Mouse (Mus musculus) heart, embryonic 10.5 days (tissue): ENCODE measurements around the gene B2m. TPM values are rescaled to one million over a fixed set of nuclear protein-coding genes. Genes with fewer than 3 reads are reported as not detected.

Source experiments
- DNase-seq: peaks from one replicate; pipeline ENCODE4 v3.0.0-alpha.2; 2017; ENCODE audit warnings: low spot score
- H3K27ac ChIP-seq: fragments of 300-500 bp; sonication (generic); 2 replicates; pipeline ENCODE4 v1.5.1; 2016; ENCODE audit warnings: mild to moderate bottlenecking
- H3K27me3 ChIP-seq: fragments of 300-500 bp; sonication (generic); 2 replicates; pipeline ENCODE4 v1.6.1; 2016; ENCODE audit warnings: mild to moderate bottlenecking; ENCODE audit not compliant: poor library complexity, insufficient read depth, severe bottlenecking
- H3K36me3 ChIP-seq: fragments of 300-500 bp; sonication (generic); 2 replicates; pipeline ENCODE4 v1.6.1; 2016; ENCODE audit warnings: mild to moderate bottlenecking, moderate library complexity
- H3K4me1 ChIP-seq: fragments of 300-500 bp; sonication (generic); 2 replicates; pipeline ENCODE4 v1.6.1; 2016; ENCODE audit warnings: mild to moderate bottlenecking
- H3K4me3 ChIP-seq: fragments of 300-500 bp; sonication (generic); 2 replicates; pipeline ENCODE4 v1.5.1; 2016; ENCODE audit warnings: mild to moderate bottlenecking, moderate library complexity
- H3K9me3 ChIP-seq: fragments of 300-500 bp; sonication (generic); 2 replicates; pipeline ENCODE4 v1.6.1; 2016; ENCODE audit warnings: mild to moderate bottlenecking, moderate library complexity
- WGBS: fragments of 180-500 bp; shearing (Covaris S2); methylation state at CpG from one replicate; pipeline ENCODE4 v1.1.7; 2016; 5-methylcytosine and 5-hydroxymethylcytosine counted together
- polyA plus RNA-seq: library from polyadenylated mRNA; unstranded; fragments of >200 nt; fragmentation: Nextera tagmentation; extraction: Ambion mirVana; gene quantifications from 2 replicates; pipeline ENCODE4 v1.2.1, GENCODE M21; 2016

B2m gene
- polyA plus RNA-seq, 1 experiment from 2014 or later = 143 TPM

GRCm38 (mm10) chr2:122180051-122180822 lies 32.8 kb downstream of the B2m start:
- H3K27ac ChIP-seq = no peak overlapping the region
- H3K36me3 ChIP-seq = no peaks in the 10 kb centered on the region
- DNase-seq = no peak
- no peaks in the 10 kb centered on the region for H3K27me3 ChIP-seq
- 68% methylated on average over 8 of the region's 8 CpGs for WGBS
- no peak overlapping the region for H3K4me3 ChIP-seq
- no peaks in the 10 kb centered on the region for H3K4me1 ChIP-seq
- H3K9me3 ChIP-seq = no peaks in the 10 kb centered on the region

- 83% methylated on average over 4 of the region's 4 CpGs for WGBS
- Histone ChIP-seq H3K9me3 (no peaks in the 10 kb centered on the region), H3K27me3 (no peaks in the 10 kb centered on the region), H3K27ac (no peak overlapping the region), H3K4me1 (no peaks in the 10 kb centered on the region), H3K4me3 (no peak overlapping the region), H3K36me3 (no peaks in the 10 kb centered on the region)
- DNase-seq = no peak
Measured at GRCm38 (mm10) chr2:122185086-122185485, 37.6 kb downstream of the B2m start.

- Histone ChIP-seq H3K27me3 (no peaks in the 10 kb centered on the region), H3K36me3 (no peaks in the 10 kb centered on the region), H3K4me3 (no peak within 1 kb of the TSS), H3K4me1 (no peaks in the 10 kb centered on the region), H3K9me3 (no peaks in the 10 kb centered on the region), H3K27ac (no peak within 1 kb of the TSS)
- 76% methylated on average over 17 of the region's 17 CpGs for WGBS
- no peak for DNase-seq
Measured at GRCm38 (mm10) chr2:122186106-122186505, 38.6 kb downstream of the B2m start, which contains the start of the genes Patl2 and Terb2. TSS of gene Patl2 (minus strand) at chr2:122186189. TSS of gene Terb2 (plus strand) at chr2:122186272.

GRCm38 (mm10) chr2:122186751-122187150 lies 39.3 kb downstream of the B2m start:
- H3K4me3 ChIP-seq = no peak overlapping the region
- H3K27ac ChIP-seq = no peak overlapping the region
- no peaks in the 10 kb centered on the region for H3K4me1 ChIP-seq
- no peaks in the 10 kb centered on the region for H3K9me3 ChIP-seq
- WGBS = 88% methylated on average over 3 of the region's 3 CpGs
- no peak for DNase-seq
- H3K27me3 ChIP-seq = no peaks in the 10 kb centered on the region
- H3K36me3 ChIP-seq = no peaks in the 10 kb centered on the region

- Histone ChIP-seq H3K27me3 (no peaks in the 10 kb centered on the region), H3K4me1 (no peaks in the 10 kb centered on the region), H3K36me3 (no peaks in the 10 kb centered on the region), H3K27ac (no peak overlapping the region), H3K4me3 (no peak overlapping the region), H3K9me3 (no peaks in the 10 kb centered on the region)
- DNase-seq = no peak
- WGBS = 63% methylated on average over 3 of the region's 3 CpGs
Measured at GRCm38 (mm10) chr2:122191849-122192248, 44.4 kb downstream of the B2m start.

- DNase-seq = no peak
Measured at GRCm38 (mm10) chr2:122194509-122194929, 47.0 kb downstream of the B2m start.

GRCm38 (mm10) chr2:122201501-122201900 lies 54.0 kb downstream of the B2m start:
- Histone ChIP-seq H3K4me1 (peaks cover under 1% of the 10 kb centered on the region; the same call in 1 of the 2 replicates), H3K36me3 (no peaks in the 10 kb centered on the region), H3K9me3 (no peaks in the 10 kb centered on the region), H3K27me3 (no peaks in the 10 kb centered on the region), H3K4me3 (no peak overlapping the region), H3K27ac (no peak overlapping the region)
- DNase-seq = no peak
- WGBS = 57% methylated on average over 1 of the region's 1 CpGs

More at GRCm38 (mm10) chr2:122194509-122194929, 47.0 kb downstream of the B2m start:
- WGBS = 62% methylated on average over 1 of the region's 1 CpGs
- Histone ChIP-seq H3K4me3 (no peak overlapping the region), H3K36me3 (no peaks in the 10 kb centered on the region), H3K27me3 (no peaks in the 10 kb centered on the region), H3K27ac (no peak overlapping the region), H3K9me3 (no peaks in the 10 kb centered on the region), H3K4me1 (no peaks in the 10 kb centered on the region)

Other genes with a start within 250 kb of the B2m start
- gene Ctdspl2, start 191.7 kb upstream of the B2m start, polyA plus RNA-seq = 41.5 and 49.3 TPM in 2 replicates
- gene Mageb3, start 191.6 kb upstream of the B2m start, polyA plus RNA-seq = 0.06 and 0.25 TPM in 2 replicates
- 13.2 and 16.2 TPM in 2 replicates for gene Eif3j1, start 119.1 kb upstream of the B2m start, polyA plus RNA-seq
- 8.2 and 8.8 TPM in 2 replicates for gene Spg11, start 29.3 kb upstream of the B2m start, polyA plus RNA-seq
- gene Trim69, start 13.0 kb downstream of the B2m start, polyA plus RNA-seq = 0.11 TPM in 1 of 2 replicates, not detected in the other
- gene Patl2, start 38.5 kb downstream of the B2m start, polyA plus RNA-seq = 0.05 TPM in 1 of 2 replicates, not detected in the other
- gene Terb2, start 38.6 kb downstream of the B2m start, polyA plus RNA-seq = not detected in 2 replicates
- 40.8 and 41.3 TPM in 2 replicates for gene Sord, start 87.1 kb downstream of the B2m start, polyA plus RNA-seq
- gene Duox2, start 150.8 kb downstream of the B2m start, polyA plus RNA-seq = not detected in 2 replicates
- gene Duoxa2, start 151.2 kb downstream of the B2m start, polyA plus RNA-seq = 0.26 TPM in 1 of 2 replicates, not detected in the other
- gene Duoxa1, start 166.0 kb downstream of the B2m start, polyA plus RNA-seq = not detected in 2 replicates
- gene Duox1, start 168.0 kb downstream of the B2m start, polyA plus RNA-seq = 0.02 TPM in 1 of 2 replicates, not detected in the other
- gene Shf, start 221.5 kb downstream of the B2m start, polyA plus RNA-seq = 3.2 and 5.4 TPM in 2 replicates